Comparison of ENCODE assay signal across 8 mouse cellular contexts in the genomic region with DNA sequence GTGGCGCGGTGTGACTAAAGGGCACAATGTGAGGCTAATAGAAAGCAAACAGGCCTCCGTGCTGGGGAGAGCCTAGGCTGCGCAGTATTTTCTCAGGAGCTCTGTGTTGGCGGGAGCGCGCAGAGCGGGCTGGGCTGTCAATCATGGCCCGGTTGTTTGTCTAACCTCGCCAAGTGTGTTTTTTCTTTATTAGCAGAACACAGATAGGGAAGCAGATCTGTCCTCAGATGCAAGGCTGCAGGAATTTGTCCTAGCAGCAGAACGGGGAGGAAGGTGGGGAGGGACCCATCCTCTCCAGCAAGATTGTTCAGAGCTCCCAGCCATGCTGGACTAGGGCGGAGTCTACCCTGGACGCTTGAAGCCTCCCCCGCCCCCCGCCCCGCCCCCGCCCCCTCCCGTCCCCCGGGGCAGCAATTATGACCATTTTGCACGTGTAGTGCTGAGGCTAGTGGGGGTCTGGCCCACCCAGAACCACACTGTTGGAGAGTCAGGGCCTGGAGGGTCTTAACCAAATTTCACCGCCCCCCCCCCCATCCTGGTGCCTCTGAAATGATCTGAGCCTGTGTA. TPM values are rescaled to one million over a fixed set of nuclear protein-coding genes. Genes with fewer than 3 reads are reported as not detected.
A peak's percentile ranks its signal among the peaks of the same experiment; 100 is the strongest.
DNase-seq lines count a peak whose midpoint lies in the region; ATAC-seq lines count a peak whose summit lies in the region.

No protein-coding gene starts in this region.

- H3K4me2 ChIP-seq in embryonic facial prominence, embryonic 13.5 days = peak overlapping the region; percentile 56
- H3K4me2 ChIP-seq in limb, embryonic 11.5 days (ENCODE audit: low read depth, severe bottlenecking) = peak overlapping the region; percentile 55

- no peaks in the 10 kb centered on the region for H3K36me3 ChIP-seq in embryonic facial prominence, embryonic 13.5 days
- H3K36me3 ChIP-seq in limb, embryonic 11.5 days (ENCODE audit: control insufficient read depth, insufficient read depth, low read length) = no peaks in the 10 kb centered on the region

- no peaks in the 10 kb centered on the region for H3K9me3 ChIP-seq in embryonic facial prominence, embryonic 13.5 days
- no peaks in the 10 kb centered on the region for H3K9me3 ChIP-seq in limb, embryonic 11.5 days (ENCODE audit: control insufficient read depth, low read length)

- H3K4me3 ChIP-seq in embryonic facial prominence, embryonic 13.5 days = peak overlapping the region; percentile 37
- H3K4me3 ChIP-seq in limb, embryonic 11.5 days (ENCODE audit: low read depth, low read length) = peak overlapping the region; percentile 32

- peaks cover 26% of the 10 kb centered on the region for H3K27me3 ChIP-seq in embryonic facial prominence, embryonic 13.5 days
- H3K27me3 ChIP-seq in limb, embryonic 11.5 days (ENCODE audit: control insufficient read depth, insufficient read depth, low read length) = no peaks in the 10 kb centered on the region

- H3K9ac ChIP-seq in embryonic facial prominence, embryonic 13.5 days = peak overlapping the region; percentile 57; the same call in 1 of the 2 replicates
- peak overlapping the region; percentile 34; the same call in 1 of the 2 replicates for H3K9ac ChIP-seq in limb, embryonic 11.5 days (ENCODE audit: low read length)

- intact Hi-C loops in left cerebral cortex, postnatal 4 days (cut with DNase I) = no loop called here

- ATAC-seq in embryonic facial prominence, embryonic 13.5 days (ENCODE audit: insufficient number of reproducible peaks, insufficient read depth, low FRiP score, low TSS enrichment, low read depth) = peak; percentile 65; the same call in 1 of the 2 replicates
- peak; percentile 70; the same call in 1 of the 2 replicates for ATAC-seq in limb, embryonic 11.5 days (ENCODE audit: insufficient number of reproducible peaks, low FRiP score, low TSS enrichment, low read depth)

- 2% methylated on average over 21 of the region's 21 CpGs for WGBS in embryonic facial prominence, embryonic 13.5 days
- WGBS in limb, embryonic 11.5 days = 2% methylated on average over 20 of the region's 21 CpGs

- peak overlapping the region; percentile 13; the same call in 1 of the 2 replicates for H3K27ac ChIP-seq in embryonic facial prominence, embryonic 13.5 days
- no peak overlapping the region for H3K27ac ChIP-seq in limb, embryonic 11.5 days (replicated peaks; ENCODE audit: low read depth, low read length)

- H3K4me1 ChIP-seq in embryonic facial prominence, embryonic 13.5 days = peaks cover 29% of the 10 kb centered on the region
- H3K4me1 ChIP-seq in limb, embryonic 11.5 days (ENCODE audit: control insufficient read depth, insufficient read depth, low read length) = 0 out of 2 replicates have a peak, but pooled peaks cover 8% of the 10 kb centered on the region

- DNase-seq in kidney, postnatal 4 days = peak; percentile 13 to 25
- no peak for DNase-seq in kidney, adult 8-10 months
- peak; percentile 65 for DNase-seq in limb, embryonic 11.5 days (ENCODE audit: low spot score)
- DNase-seq in retina, embryonic 14.5 days (ENCODE audit: low spot score) = peak; percentile 51
- DNase-seq in urinary bladder, postnatal 36 days (ENCODE audit: low spot score in 2 of 2) = no peak
- DNase-seq in left cerebral cortex, postnatal 4 days = no peak
- no peak for DNase-seq in ovary, adult 18-20 months (ENCODE audit: low spot score)

RNA-seq across cellular contexts. Expression of gene Barx1, which starts 43.7 kb away (rescaled TPM):
- 14.5 and 15.1 TPM in 2 replicates for polyA plus RNA-seq in embryonic facial prominence, embryonic 13.5 days (2015; fragmentation: Nextera tagmentation; extraction: Ambion mirVana)
- polyA plus RNA-seq in limb, embryonic 11.5 days (2014; fragmentation: Nextera tagmentation; extraction: Ambion mirVana) = 1.3 and 1.4 TPM in 2 replicates
- not detected for total RNA-seq in left cerebral cortex, postnatal 4 days (2021)

Comparison
In these comparisons a context has a peak if more than half of its experiments do, and no peak if none do; other contexts are left out.
1. DNase-seq: peak in kidney, postnatal 4 days (2 of 2), limb, embryonic 11.5 days (single experiment) and retina, embryonic 14.5 days (single experiment); none in kidney, adult 8-10 months (0 of 2), urinary bladder, postnatal 36 days (0 of 2), left cerebral cortex, postnatal 4 days (single experiment) and ovary, adult 18-20 months (single experiment).